Mouse (Mus musculus) right cerebral cortex, postnatal 14 days (tissue): ENCODE data around the gene Slfn14.
"Not testable (repeated sequence)": the region's sequence is repeated elsewhere in the genome, so short reads cannot be mapped to it uniquely, and the experiment has no call there.

ENCODE experiments used
- DNase-seq: peaks from one replicate; pipeline ENCODE4 v3.0.0; 2022

Slfn14 gene

DNA sequence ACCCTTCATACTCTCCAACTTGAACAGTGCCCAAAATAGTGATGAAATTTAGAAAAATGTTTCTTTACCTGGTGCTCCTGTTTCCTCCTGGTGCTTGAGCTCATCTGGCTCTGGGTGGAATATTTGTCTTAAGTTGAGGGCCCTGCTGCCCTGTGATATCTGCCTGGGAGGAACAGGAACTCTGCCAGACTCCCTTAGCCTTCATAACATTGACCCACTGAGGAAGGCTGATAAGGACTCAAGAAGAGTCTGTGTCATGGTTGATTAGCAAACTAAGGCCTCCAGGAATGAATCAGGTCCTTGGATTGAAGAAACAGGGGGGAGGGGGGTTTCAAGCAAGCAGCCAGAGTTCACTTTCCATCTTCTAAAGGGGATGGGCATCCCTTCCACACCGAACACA, at the start of gene Slfn14:
Gene Slfn14, minus strand, starts transcription at position 161 of the 400 bp plus-strand sequence.
- no peak for DNase-seq

DNA sequence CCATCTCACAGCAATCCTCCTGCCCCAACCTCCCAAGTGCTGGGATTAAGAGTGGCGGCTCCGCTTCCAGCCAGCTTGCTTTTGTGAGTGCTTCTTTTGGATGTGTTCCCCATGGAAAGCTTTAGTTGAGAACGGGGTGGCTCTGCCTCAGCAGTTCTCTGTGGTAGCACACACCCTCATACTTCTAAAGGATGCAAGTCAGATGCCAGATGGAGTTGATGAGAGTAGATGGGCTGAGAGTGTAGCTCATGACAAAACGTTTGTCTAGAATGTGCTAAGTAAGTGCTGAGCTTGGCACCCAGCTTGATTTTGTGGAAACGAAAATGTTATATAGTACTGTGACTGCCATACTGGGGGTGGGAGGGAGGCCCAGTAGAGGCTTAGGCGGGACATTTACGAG, 49.3 kb upstream of the Slfn14 start:
- no peak for DNase-seq

DNA sequence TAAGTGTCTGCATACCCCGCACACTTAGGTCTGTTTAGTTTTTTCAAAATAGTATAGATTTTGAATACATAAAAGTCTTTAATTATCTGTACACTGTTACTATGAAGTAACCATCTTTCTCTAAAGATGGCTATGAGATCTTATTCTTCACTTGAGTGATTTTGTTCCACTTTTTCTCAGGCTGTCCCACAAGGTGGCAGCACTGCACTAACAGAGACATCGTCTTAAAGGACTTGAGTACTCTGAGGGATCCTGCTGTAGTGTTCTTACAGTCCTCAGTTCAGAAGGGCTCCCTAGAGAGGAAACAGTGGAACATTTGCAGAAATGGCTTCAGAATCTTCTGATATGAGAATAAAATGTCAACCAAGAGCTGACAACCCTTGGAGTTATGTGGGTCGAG, 40.9 kb upstream of the Slfn14 start:
- peak; percentile 71 for DNase-seq

DNA sequence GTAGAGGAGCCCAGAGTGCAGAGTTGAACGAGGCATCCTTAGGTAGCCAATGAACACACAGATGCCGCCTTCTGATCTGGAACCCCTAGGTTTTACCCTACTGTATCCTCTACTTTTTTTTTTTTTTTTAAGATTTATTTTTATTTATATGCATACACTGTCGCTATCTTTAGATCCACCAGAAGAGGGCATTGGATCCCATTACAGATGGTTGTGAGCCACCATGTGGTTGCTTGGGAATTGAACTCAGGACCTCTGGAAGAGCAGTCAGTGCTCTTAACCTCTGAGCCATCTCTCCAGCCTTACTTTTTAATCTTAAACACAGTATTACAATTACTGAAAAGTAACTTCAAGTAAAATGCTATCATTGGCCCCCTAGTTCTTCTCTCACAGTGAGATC, 40.2 kb upstream of the Slfn14 start:
- DNase-seq: not testable (repeated sequence)

DNA sequence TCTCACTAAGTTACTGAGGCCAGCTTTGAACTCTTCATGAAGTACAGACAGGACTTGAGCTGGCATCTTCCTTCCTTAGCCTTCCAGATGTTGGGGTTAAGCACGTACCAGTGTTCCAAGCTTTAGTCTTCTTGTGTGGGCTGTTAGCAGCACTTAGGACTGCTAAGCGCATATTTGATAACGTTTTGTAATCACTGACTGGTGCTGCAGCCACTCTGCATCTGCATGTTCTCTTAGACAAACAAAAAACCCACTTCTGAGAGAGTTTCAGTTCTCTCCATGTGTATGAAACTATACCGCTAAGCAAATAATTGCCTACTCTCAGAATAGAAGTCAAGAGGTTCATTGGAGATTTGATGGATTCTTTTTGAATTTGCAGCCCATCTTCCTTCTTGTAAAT, 32.5 kb upstream of the Slfn14 start:
- DNase-seq: no peak

DNA sequence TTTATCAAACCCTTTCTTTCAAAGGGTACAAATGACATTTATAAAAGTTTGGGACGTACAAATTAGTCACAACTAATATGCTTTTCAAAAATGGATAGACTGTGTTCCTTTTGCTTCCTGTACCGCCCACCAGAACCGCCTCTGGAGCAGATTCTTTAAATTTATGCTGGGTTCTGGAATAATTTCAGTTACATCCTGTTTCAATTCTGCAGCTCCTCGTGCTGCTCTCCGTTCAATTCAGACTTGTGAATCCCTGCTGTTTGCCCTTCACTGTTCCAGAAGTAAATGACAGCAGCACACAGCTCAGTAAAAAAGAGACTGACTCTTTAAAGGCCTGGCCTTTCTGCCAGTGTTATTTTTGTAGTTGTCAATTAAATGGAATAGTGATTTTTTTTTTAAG, 25.9 kb upstream of the Slfn14 start:
- no peak for DNase-seq

DNA sequence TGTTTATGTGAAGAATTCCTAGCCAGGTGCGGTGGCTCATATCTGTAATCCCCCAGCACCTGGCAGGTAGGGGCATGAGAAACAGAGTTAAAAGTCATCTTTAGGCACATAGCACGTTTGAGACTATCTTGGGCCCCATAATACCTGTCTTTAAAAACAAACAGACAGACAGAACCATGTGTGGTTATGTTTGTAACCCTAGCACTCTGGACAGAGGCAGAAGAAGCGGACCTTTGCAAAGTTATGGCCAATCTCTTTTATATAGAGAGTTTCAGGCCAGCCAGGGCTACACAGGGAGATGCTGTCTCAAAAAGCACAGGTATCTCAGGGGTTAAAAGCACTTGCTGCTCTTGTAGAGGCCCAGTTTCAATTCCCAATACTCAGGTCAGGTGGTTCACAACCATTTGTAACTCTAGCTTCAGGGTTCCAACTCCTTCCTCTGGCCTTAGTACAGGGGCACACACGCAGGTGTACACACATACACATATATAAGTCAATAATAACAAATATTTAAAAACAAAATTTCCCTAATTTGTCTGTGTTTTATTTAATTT, 20.3 kb upstream of the Slfn14 start:
- no peak for DNase-seq

DNA sequence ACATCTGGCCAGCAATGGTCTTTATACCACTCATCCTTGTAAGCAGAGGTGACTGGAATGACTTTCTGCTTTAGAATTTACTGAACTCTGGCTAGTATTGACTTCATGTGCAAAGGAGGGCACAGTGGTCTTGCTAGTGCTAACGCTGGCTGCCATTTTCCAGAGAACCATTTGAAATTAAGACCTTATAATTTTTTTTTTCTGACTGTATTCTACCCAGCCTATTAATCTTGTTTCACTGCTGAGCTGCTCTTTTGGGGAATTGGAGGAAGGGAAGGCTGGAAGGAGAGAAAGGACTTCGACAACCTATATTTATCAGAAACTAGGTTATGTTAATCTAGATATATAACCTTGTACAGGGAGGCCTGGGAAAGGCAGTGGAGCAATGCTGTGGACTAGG, 18.0 kb upstream of the Slfn14 start:
- no peak for DNase-seq

DNA sequence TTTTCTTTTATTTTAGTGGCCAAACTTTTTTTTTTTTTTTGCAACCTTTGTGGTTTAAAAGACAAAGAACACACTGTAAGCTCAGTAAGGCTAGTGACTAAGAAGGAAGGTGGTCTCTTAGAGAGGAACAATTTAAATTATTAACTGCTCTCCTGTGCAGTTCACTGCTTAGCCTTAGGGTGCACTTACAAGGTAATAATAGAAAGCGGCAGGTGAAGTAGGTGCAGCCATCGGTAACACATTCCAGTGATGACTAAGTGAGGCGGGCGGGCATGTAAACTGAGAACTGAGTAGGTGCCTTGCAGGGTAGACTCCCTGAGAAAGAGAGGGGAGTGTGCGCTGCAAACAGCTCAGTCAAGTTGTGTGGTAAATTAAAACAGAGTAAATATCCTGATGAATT, 17.2 kb upstream of the Slfn14 start:
- DNase-seq: no peak

DNA sequence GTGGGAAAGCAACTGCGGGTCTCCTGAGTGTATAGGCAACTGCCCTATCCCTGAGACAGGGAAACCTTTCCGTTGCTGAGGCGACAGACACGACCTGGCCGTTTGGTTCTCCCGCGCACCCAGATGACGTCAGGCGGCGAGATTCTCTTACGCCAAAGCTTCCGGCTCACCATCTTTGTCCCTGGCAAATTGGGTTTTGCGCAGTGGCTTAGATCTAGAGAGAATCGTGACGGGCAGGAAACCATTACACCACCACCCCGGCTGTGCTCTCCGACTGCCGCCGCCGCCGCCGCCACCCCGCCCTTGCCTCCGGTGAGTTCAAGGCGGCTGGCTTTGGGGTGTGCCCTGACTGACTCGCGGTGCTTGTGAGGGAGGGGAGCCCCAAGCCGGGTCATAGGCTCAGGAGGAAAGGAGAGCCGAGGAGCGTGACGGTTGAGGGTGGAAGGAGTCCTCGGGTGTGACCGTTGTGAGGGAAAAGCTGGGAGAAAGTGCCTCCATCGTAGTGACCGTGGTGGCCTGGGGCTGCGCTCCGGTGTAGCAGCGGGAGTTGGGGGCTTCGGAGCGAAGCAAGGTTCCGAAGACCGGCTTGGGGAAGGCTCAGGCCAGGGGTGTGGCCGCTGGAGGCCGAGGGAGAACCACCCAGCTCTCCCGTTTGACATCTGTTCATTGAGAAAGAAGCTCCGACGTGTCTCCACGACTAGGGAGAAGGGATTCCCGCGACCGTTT, 16.2 kb upstream of the Slfn14 start, which contains the start of gene Pex12:
Gene Pex12, minus strand, starts transcription at position 61 of the 726 bp plus-strand sequence.
- DNase-seq: peak; percentile 96

DNA sequence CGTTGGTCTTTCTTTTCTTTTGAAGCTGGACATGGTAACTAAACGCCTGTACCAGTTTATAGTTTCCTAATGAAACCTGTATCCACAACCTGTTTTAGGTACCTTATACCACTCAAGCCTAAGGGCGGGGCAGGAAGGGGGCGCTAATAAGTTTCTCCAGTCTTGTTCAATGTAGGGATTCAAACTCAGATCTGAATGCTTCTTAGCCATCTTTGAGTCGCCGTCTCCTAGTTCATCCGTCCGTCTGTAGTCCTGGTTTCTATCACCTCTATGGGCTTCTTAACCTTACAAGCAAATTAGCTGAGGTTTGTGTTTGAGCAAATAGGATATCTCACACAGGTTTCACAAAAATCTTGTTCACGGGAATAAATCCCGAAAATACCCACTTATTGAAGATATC, 15.6 kb upstream of the Slfn14 start:
- no peak for DNase-seq

DNA sequence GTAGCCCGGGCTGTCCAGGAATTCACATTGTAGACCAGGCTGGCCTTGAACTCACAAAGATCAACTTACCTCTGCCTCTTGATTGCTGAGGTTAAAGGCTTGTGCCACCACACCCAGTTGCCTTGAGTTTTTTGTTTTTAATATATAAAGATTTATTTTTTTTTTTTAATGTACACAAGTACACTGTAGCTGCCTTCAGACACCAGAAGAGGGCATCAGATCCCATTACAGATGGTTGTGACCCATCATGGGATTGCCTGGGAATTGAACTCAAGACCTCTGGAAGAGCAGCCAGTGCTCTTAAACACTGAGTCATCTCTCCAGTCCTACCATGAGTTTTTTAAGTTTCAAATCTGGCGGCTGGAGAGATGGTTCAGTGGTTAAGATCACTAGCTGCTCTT, 14.9 kb upstream of the Slfn14 start:
- no peak for DNase-seq

DNA sequence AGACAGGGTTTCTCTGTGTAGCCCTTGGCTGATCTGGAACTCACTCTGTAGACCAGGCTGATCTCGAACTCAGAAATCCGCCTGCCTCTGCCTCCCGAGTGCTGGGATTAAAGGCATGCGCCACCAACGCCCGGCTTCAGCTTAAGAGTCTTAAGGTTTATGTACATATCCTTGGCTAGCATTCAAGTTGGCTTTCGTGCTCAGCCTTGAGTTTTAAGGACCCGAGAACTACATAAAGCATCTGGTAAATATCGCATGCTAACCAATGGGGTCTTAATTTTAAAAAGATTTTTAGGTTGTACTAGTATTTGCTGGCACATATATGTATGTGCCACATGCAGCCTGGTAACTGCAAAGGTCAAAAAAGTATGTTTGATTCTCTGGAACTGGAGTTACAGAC, 13.2 kb upstream of the Slfn14 start:
- no peak for DNase-seq

DNA sequence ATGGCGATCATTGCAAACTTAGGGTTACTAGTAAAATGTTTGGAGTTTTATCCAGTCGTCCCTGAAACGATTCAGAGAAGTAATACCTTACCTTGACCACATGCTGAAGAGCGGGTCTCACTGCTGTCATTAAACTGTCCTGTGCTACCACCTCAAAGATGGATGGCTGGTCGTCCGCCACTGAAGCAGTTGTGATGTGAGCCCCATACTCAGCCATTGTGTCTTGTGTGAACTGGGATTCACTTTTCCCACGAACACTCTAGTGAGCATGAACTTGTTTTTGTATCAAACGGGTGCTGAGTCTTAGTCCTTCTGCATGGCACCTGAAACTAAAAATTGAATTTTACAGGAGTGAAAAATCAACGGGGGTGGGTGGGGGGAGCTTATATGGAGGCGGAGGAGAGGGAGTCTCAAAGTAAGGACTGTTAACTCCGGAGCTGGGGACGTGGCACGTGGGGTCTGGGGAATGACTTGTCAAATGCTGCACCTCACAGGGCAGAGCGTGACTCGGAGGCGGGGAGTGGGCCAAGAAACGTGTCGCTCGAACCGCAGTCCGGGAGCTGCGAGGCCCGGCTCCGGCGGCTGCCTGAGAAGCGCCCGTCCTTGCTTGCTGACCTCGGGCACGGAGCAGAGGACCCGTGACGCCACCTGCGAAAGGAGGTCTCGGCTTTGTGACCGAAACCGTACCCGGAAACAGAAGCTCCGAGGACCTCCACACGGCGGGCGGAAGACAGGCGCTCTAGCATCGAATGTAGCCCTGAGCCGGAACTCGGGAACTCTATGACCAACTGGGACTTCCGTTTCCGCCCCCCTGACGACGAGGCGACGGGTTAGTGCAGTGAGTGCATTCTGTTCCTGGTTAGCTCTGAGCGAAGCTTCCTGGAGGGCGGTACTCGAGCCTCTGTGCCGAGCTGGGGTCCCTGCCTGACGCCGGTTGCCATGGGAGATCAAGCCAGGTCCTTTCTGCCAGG, 12.0 kb upstream of the Slfn14 start, which contains the start of gene Ap2b1:
Gene Ap2b1, plus strand, starts transcription at position 800 of the 971 bp plus-strand sequence.
- DNase-seq: peak; percentile 89

DNA sequence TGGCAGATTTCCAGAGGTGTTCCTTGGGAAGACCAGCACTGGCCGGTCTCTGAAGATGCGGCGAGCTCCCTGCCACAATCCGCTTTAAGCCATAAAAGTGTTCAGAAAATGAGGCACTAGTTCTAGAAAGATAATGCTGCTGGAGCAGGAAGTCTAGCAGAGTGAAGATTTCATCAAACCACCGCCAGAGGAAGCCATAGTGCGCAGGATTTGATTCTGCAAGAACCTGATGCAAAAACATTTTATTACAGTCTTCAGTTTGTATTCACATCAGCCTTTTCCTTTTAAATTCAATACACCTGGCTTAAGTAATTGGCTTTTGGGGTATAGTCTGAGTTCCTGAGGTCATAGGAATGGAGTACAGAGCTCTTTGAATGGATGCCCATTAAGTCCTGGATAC, 11.3 kb upstream of the Slfn14 start:
- DNase-seq: no peak

DNA sequence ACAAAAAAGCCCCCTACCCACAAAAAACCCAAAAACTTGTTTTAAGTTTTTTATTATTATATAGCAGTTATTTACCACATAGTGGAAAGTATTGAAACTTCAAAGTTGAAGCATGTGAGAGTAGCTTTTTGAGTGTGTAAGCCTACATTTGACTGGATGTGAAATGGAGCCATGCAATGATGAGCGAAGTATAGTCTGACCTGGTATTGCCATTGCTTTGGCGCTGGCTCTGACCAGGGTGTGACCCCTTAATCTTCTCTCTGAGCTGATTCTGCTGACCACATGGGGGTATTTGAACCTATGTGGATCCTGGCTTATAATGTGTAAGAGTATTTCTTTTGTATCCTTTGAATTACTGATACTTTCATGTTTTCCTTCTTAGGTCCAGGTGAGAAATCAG, 7.6 kb upstream of the Slfn14 start:
- DNase-seq: no peak

DNA sequence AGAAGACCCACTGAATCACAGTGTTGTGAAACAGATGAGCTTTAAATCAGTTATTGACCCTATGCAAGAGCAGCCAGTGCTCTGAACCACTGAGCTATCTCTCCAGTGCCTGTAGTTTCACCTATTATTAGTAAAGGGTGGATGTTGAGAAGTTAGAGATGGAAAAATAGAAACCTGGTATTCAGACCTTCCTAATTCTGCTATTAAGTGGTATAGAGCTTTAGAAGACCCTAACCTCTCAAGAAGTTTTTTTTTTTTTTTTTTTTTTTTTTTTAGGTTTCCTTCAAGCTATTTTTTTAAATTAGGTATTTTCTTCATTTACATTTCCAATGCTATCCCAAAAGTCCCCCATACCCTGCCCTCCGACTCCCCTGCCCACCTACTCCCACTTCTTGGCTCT, 6.7 kb upstream of the Slfn14 start:
- DNase-seq: no peak

DNA sequence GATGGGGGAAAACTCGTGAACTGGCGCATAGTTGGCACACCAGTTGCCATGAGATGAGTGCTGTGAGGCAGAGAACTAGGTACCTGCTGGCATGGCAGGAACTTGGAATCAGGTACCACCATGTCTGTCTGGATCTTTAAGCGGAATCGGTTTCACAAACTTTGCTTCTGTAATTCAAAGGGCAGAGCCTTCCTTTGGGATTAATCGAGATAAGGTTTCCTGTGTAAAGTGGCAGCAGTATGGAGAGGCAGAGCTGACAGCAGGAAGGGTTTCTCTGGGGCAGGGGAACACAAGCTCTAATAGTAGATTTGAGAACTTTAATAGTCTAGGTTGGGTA, 5.7 kb upstream of the Slfn14 start:
- DNase-seq: no peak

DNA sequence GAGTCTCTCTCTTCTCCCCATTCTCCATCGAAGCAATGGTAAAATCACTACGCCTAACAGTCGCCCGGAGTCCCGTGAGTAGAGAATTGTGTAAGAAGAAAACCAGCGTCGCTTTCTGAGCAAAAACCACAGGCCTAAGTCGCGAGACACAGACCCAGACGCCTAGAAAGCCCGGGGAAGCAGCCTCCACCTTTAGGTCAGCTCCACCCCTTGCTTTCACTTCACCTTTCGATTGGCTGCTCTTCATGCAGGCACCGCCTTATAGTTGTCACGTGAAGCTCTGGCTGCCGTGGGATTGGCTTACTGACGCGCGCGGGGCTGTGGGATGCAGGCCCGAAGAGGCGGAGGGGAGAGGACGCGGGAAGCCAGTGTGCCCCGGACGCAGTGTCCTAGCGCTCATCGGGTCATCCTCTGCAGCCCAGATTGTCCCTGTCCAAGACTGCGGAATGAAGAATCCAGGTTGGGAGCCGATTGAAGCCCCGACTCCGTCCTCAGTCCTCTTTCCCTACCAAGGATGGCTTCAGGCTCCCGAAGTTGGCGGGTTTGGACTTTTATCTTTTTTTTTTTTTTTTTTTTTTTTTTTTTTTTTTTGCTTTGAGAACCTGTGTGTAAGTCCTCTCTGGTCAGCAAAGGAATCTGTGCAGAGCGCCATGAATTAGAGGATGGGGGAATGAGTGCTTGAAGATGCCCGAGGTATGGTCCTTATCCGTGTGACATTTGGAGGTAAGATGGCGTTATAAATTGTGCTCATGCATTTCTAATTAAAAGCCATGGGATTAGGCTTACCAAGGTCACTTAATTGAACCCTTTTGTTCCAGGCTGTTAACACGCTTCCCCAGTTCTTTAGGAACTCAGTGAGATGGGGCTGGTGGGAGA, 5.1 kb upstream of the Slfn14 start:
- DNase-seq: peak; percentile 89

DNA sequence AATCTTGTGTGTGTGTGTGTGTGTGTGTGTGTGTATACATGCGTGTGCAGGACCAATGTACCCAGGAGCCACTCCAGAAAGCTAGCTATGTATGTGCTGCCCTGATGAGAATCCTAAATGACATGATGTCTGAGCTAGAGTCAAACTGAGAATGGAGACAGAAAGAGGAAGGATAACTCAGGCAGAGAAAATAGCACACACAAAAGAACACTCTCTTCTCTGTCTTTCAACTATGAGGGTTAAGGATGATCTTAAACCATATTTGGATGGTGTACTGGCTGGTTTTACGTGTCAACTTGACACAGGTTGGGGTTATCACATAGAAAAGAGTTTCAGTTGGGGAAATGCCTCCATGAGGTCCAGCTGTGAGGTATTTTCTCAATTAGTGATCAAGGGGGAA, 3.1 kb upstream of the Slfn14 start:
- no peak for DNase-seq

DNA sequence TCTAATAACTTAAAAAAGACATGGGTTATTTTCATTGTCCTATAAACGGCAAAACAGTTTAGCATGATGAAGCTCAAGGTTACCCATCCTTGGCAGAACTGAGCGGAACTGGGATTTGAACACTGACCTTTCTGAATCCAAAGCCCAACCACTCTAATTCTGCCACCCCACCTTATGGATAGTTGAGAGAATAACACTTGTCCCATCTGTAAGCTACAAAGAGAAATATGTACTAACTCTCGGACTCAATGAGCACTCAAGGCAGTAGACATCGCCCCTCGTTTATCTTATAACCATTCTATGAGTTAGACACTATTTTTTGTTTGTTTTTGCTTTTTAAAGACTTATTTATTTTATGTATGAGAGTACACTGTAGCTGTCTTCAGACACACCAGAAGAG, 2.5 kb upstream of the Slfn14 start:
- no peak for DNase-seq

DNA sequence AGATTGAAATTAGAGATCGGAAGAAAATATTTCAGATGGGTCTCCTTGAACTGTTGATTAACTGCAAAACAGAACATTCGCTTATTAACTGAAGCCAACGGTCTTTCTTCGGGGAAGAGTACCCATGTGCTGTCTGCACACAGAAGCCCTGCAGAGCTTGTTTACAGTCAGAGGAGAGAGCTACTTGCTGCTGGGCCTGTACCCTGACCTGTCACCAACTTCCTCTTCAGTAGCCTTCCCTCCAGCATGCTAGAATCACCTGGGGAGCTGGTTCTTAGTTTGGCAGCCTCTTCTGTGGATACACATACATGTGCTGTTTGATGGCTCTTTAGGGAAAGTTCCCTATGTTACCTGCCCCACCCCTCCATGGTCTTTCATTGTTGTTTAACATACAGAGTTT, 899 bp downstream of the Slfn14 start:
- DNase-seq: no peak

DNA sequence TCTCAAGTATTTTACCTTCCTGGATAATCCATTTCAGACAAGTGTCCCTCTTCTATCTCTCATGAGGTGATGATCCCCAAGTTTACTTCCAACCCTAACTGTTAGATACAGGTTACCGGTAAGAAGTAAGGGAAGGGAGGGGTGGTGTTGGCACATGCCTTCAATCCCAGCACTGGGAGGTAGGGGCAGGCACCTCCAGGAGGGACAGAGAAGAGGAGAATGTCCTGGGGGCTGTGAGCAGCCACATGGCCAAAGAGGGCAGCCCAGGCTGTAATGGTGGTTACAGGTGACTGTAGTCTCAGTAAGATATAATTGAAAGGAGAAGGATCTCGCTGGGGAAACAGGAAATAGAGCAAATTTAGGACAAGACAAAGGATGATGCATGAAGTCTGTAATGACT, 4.4 kb downstream of the Slfn14 start:
- no peak for DNase-seq
